Mouse (Mus musculus): ENCODE data around the gene Efcab11. TPM values are rescaled to one million over a fixed set of nuclear protein-coding genes. Genes with fewer than 3 reads are reported as not detected.

Gene Efcab11
- total RNA-seq, 2 experiments from 2014 or later = 1.2 to 1.9 TPM

DNA sequence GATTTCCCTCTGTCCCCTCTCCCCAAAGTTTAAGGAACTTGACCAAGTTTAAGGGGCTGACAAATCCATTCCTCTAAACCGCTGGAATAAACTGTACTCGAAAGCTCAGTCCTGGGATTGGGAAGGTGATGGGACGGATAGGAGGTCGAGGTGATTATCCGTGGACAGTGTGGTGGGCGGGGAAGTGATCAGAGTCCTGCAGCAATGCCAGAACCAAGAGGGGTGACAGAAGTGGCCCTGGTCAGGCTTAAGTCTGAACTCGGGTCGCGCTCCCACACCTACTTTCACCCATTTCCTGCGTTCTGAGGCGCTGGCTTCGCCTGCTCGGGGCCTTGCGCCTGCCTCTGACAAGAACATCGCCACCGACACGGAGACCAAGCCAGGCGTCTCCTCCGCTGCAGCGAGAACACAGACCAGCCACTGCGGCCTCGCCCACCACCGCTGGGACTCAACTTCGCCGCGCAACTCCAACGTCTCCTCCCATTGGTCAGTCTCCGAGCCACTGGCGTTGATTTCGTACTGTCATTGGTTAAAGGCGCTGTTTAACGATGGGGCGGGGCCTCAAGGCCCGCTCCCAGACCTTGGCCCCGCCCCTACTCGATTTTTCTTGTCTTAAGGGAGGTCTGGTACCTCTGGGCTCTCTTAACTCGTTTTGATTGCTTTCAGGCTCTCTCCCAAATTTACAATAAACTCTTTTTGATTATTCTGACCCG is 1.1 kb downstream of the Efcab11 start:
- peak; percentile 92 for DNase-seq

DNA sequence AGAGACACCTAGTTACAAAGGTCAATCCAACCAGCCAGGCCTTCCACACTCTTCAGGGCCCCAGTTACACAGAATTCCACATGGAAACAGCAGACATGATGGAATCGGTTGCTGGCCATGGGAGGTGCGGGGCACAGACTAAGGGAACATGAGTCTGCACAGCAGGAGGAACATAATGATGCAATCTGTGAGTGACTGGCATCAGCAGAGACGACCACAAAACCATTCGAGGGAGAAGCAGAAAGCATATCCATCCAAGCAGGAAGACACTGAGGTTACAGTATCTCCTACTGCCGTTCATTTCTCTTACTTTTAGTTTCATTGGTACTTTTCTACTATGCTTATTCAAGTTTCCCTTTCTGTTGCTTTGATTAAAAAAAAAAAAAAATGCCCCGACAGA is 9.6 kb downstream of the Efcab11 start:
- intact Hi-C loops (cut with DNase I) = no loop called here
- DNase-seq = no peak

More for the DNA sequence above, 1.1 kb downstream of the Efcab11 start:
- intact Hi-C loops (cut with DNase I) = no loop called here

DNA sequence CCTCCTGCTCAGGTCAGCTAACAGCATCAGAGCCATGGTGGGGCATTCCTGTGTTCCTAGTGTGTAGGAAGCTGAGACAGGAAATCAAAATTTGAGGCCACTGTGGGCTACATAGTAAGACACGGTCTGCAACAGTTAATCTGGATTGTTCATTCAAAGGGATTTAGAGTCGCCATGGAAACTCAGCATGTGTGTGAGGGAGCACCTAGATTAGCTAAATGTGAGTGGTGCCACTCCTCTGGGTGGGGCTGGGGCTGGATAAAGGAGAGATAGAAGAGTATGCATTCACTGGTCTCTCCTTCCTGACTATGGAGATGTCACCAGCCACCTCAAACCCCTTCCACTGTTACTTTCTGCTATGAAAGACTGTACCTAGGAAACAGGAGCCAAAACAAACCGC is 10.8 kb downstream of the Efcab11 start:
- intact Hi-C loops (cut with DNase I) = no loop called here
- DNase-seq = no peak

DNA sequence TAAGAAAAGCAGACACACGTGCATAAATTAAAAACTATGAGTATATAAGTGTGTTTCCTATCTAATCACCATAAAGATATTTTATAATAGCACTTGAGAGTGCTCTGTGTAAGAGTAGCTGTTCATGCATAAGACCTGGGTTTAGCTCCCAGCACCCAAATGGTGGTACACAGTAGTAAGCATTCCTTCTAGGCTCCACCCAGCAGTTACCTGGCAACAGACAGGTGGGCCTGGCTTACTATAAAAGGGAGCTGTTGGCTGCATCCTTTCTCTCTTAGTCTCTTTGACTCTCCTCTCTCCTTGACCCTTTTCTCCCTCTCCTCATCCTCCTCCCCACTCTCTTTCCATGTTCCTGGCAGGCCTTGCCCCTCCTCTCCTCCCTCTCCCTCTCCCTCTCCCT is 15.4 kb downstream of the Efcab11 start:
- intact Hi-C loops (cut with DNase I) = no loop called here
- DNase-seq = no peak

DNA sequence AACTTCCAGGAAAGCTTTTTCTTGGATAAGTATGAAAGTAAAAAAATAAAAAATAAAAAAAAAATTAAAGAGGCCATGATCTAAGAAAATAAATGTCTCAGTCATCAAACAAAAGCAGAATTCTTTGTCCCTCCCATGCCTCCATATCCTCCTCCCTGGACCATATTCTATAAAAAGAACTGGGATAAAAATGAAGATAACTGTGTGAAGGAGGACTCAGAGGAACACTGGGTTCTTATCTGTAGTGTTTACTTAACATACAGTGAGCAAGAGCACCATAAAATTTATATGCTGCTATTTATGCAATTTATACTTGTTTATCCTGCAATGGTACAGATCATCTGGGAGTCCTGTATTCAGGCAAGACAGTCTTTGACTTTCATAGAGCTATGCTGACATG is 19.6 kb downstream of the Efcab11 start:
- intact Hi-C loops (cut with DNase I) = no loop called here

DNA sequence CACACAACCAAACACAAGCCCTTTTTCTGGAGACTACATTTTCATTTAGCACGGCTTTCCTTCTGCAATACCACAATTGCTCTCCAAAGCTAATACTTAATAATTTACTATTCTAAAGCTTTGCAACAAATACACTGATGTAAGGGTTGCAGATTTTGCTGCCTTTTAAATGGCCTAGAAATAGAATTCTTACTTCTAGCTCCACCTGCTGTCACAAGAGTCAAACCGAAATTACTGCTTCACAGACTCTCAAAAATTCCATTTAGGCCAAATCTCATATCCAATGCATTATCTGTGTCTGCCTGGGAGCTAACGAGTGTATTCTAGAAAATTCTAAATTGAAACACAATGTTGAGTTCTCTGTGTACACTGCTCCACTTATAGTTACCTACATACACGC is 23.3 kb downstream of the Efcab11 start:
- no peak for DNase-seq
- intact Hi-C loops (cut with DNase I) = no loop called here

More for the DNA sequence above, 19.6 kb downstream of the Efcab11 start:
- DNase-seq = no peak

DNA sequence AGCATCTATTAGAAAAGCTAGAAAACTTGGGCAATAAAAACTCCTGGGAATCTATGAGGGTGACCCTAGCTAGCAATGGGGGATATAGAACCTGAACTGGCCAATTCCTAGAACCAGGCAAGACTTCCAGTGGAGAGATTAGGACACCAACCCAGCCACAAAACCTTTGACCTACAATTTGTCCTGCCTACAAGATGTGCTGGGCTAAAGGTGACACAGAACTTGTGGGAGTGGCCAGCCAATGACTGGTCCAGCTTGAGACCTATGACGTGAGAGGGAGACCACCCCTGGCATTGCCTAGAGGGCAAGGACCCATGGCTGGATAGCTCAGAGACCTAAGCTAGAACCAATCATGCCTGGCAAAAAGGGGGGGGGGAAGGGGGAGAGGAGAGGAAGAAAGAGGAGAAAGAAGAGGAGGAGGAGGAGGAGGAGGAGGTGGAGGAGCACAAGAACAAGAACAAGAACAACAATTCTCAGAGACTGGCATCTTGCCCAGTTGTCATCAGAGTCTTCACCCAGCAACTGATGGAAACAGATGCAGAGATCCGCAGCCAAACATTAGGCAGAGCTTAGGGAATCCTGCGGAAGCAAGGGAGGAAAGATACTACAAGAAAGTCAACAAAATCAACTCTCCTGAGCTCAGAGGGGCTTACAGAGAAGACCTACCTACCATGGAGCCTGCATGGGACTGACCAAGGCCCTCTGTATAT is 24.7 kb downstream of the Efcab11 start:
- intact Hi-C loops (cut with DNase I) = loop anchor here (10.0 kb wide), 1 partner anchor 465 kb away; no protein-coding TSS in a partner anchor
- no peak for DNase-seq

DNA sequence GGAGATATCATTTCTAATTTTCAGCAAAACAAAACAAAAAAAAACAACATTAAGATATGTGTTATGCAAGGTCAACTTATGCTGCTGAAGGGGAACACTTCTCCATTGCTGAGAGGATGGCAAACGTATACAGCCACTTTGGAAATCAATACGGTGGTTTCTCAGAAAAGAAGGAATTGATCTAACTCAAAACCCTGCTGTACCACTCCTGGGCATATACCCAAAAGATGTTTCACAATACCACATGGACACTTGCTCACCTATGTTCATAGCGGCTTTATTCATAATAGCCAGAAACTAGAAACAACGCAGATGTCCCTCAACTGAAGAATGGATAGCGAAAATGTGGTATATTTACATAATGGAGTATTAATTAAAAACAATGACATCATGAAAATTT is 25.6 kb downstream of the Efcab11 start:
- intact Hi-C loops (cut with DNase I) = loop anchor here (10.0 kb wide), 1 partner anchor 464 kb away; no protein-coding TSS in a partner anchor
- no peak for DNase-seq

DNA sequence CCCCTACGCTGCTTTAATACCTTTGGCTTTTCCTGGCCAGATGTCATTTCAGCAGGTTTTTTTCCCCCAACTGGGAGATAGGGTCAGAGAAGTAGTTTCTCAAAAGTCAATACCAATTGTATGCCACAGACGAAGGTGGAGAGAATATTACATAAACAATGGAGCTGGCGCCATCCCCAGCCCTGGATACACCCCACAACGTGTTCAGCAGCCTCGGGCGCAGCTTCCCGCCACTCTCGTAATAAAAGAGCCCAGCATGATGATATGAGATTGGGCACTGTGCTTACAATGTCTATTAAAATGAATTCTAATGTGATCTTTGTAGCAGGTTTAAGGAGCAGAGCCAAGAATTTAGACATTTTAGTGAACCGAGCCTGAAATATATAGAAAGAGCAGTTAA is 28.2 kb downstream of the Efcab11 start:
- intact Hi-C loops (cut with DNase I) = loop anchor here (10.0 kb wide), 1 partner anchor 461 kb away; no protein-coding TSS in a partner anchor
- DNase-seq = peak; percentile 48

DNA sequence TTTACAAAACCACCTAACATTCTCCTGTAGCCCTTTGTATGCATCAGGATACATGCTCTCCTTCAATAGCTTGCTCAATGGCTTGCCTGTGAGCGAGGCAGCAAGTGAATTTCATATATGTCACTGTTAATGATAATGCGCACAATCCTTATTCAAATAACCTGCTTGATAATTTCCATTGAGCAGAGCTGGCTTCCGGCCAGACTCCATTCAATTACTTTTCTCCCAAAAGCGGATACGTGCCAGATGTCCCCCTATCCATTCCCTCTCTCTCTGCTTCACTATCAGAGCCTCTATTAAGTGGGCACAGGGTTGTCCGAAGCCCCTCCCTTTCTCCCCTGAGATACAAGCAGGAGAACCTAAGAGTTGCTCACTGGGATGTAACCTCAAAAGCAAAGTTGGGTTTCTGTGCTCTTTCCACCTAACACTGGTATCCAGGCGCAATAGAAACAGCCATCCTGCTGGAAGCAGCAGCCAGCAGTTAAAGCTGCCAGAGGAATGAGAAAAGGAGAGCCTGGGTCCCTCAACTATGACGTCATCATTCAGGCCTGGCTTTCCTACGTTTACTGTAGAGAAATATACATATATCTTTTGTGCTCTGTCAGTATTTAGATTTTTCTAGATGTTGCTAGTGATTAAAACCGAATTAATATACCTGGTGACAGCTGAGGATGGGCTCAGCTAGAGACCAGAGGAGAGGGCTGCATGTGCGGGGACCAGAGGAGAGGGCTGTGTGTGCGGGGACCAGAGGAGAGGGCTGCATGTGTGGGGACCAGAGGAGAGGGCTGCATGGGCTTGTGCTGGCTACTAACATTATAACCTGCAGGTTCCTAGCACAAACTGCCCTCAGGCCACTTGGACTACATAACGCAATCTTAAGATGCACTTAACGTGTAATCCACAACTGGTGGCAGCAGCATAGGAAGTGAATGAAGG is 30.6 kb downstream of the Efcab11 start:
- peak; percentile 31 for DNase-seq
- intact Hi-C loops (cut with DNase I) = loop anchor here (10.0 kb wide), 1 partner anchor 459 kb away; no protein-coding TSS in a partner anchor

DNA sequence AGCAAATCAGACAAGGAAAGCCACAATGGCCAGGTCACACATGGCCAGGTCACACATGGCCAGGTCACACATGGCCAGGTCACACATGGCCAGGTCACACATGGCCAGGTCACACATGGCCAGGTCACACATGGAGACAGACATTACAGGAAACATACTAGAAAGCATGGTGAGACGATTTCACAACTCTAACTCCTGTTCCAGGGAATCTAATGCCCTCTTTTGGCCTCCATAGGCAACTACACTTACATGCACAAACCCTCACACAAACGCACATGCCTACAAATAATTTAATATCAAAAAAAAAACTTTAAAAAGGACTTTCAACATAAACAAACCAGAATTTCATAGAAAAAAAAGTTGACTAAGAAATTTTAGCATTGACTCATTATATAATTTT is 34.2 kb downstream of the Efcab11 start:
- intact Hi-C loops (cut with DNase I) = loop anchor here (10.0 kb wide), 1 partner anchor 455 kb away; no protein-coding TSS in a partner anchor
- DNase-seq = no peak

DNA sequence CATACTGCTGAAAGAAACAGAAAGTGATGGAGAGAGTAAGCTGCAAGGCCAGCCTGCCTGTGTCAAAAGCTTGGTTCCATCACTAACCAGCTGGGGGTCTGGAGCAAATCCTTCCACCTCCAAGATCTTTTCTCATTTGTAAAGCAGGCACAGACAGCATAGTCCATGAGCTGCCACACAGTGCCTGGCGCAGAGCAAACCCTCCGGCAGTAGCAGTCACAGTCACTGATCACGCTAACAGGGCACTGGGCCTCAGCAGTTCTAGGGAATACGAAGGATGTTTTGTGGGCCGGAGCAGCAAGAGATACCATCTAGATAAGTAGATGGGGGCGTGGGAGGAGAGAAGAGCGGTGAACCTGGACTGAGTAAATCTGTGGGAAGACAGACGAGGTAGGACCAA is 39.3 kb downstream of the Efcab11 start:
- DNase-seq = no peak
- intact Hi-C loops (cut with DNase I) = loop anchor here (5.0 kb wide), 1 partner anchor 748 kb away; no protein-coding TSS in a partner anchor

DNA sequence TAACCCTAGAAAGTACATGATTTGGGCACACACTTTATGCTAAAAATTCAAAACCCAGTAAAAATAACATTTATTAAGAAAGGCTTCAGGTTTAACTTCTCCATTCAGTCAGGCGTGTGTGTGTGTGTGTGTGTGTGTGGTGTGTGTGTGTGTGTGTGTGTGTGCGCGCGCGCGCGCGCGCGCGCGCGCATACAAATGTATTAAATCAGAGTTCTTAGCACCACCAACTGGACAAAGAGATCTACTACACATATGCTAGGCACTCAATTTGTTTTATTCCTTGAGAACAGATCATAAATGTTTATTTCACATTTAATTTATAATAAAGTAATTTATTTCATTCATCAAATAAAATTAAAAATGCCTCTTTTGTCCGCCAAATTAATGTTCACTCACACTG is 45.5 kb downstream of the Efcab11 start:
- no peak for DNase-seq
- intact Hi-C loops (cut with DNase I) = loop anchor here (10.0 kb wide), 1 partner anchor 274 kb away; the partner anchor contains the start of gene Foxn3

DNA sequence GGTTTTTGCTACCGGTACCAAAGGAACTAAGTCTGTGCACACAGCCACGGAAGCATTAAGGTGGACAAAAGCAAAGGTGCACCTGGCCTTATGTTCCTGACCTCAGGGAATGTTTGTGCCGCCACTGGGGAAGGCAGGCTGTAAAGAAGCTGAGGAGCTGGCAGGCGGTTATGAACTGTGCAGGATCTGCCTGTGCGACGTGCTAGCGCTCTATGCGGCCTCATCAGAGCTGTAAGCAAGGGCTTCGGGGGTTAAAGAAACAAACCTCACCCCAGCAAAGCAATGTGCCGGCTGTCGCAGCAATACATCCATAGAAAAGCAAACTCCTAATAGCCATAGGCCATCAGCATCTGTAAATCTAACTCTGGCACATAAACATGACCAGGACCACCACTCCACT is 46.1 kb downstream of the Efcab11 start:
- intact Hi-C loops (cut with DNase I) = loop anchor here (10.0 kb wide), 1 partner anchor 273 kb away; the partner anchor contains the start of gene Foxn3
- DNase-seq = no peak

DNA sequence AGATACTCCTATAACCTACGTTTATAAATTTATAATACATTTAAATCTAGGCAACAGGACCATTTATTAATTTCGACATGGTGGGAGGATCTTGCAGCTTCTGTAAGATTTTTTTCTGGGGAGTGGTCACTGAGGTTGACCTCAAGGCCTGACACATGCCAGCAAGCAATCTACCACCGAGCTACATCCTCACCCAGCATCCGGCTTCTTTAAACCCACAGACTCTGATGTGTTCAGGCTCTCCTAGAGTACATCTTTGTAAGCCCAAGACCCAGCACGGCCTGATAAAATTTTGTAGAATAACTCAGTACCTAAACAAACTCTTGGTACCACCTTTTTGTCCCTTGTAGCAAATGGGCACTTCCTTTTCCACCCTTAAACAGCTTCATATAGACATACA is 46.7 kb downstream of the Efcab11 start:
- intact Hi-C loops (cut with DNase I) = loop anchor here (10.0 kb wide), 1 partner anchor 273 kb away; the partner anchor contains the start of gene Foxn3

DNA sequence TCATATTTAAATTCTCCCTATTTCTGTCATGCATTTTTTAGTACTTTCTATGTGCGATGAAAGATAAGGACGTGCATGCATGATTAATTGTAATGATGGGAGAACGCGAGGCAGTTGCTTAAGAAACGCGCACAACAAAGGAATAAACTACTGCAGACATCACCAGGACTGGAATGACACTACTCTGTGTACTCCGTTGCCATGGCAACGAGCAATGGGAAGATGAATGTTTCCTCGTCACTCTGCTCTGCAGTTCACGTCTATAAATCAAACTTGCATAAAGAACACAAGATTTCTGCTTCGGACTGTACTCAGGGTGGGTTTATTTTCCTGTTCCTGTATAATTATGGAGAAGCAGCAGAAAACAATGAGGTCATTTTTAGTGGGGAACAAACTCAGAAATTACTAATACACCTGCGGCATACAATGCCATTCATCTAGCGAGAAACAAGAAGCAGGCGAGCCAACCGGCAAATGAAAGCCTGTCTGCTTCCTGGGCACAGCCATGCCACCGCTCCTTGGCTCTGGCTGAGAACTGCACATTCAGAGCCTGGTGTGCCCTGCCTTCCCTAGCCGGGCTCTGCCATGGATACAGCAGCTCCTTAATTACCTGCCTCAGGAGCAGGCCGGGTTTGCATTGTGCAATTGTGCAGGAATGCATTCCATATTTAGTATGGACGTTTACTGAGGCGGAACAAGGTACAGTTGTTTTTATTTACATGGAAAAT is 47.7 kb downstream of the Efcab11 start:
- DNase-seq = peak; percentile 54
- intact Hi-C loops (cut with DNase I) = loop anchor here (10.0 kb wide), 1 partner anchor 272 kb away; the partner anchor contains the start of gene Foxn3

More for the DNA sequence above, 46.7 kb downstream of the Efcab11 start:
- DNase-seq = no peak

DNA sequence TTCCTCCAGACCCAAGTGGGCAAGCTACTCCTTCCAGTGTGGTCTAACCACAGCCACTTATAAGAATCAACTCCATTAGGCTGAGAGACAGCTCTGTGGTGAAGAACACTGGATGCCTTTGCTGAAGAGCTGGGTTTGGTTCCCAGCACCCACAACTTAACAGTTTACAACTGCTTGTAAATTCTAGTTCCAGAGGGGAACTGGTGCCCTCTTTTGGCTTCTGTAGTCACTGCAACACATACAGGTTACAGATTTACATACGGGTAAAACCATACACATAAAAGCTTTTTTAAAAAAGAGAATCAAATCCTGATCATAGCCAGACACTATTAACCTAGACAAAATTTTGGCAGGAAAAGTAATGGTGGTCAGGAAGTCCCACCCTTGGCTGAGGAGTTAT is 50.8 kb downstream of the Efcab11 start:
- no peak for DNase-seq
- intact Hi-C loops (cut with DNase I) = loop anchor here (10.0 kb wide), 1 partner anchor 269 kb away; the partner anchor contains the start of gene Foxn3

DNA sequence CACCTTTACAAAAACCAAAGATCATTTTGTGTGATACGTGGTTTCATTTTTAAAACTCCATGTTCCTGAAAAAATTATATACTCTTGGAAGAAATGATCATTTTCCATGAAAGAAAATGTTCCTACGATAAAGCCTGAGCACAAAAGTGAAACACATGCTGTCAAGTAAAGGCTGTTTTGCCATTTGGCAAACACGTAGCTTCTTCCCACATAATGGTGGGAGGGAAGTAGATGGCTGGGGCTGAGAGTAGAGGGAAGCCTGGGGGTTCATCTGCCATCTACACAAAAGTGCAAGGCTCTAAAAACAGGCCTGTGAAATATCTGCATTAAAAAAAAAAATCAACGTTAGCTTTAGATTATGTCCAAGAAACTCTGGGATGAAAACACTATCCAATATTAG is 61.6 kb downstream of the Efcab11 start:
- DNase-seq = no peak
- intact Hi-C loops (cut with DNase I) = no loop called here

DNA sequence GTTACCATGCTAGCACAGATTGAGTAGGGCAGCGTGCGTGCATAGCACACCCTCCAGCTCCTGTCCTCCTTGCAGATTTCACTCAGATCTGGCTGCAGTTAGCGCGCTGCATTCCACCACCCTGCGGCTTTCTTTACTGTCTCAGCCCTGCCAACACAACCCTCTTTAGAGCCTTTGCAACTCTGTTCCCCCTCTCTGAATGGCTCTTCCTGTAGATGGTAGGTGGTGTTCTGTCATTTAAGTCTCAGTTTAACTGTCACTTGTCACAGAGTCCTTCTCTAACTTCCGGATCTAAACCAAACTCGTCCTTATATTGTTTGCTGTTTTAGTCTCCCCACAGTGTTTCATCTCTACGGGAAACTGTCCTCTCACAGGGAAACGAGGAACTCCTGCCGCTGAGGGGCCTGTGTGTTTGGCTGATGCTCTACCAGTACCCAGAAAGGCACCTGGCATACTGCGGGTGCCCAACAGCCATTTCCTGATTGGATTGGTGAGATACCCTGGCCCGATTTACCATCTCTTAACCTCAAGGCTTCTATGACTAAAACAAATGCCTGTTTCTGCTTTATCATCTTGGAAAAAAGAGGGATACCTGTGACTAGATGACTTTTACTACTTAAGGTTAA is 62.8 kb downstream of the Efcab11 start:
- intact Hi-C loops (cut with DNase I) = no loop called here
- no peak for DNase-seq
